Mouse (Mus musculus) lung, adult 2 months (tissue): ENCODE measurements around the gene 4930402F06Rik.

Experiments
- CTCF ChIP-seq: fragments of 200-500 bp; IDR thresholded peaks from 2 replicates; pipeline ENCODE4 v1.5.1; 2011; ENCODE audit warnings: mild to moderate bottlenecking, low read length, control low read depth; ENCODE audit not compliant: insufficient read depth
- POLR2A ChIP-seq: fragments of 200-500 bp; IDR thresholded peaks from 2 replicates; pipeline ENCODE4 v1.6.1; 2011; ENCODE audit warnings: low read depth, mild to moderate bottlenecking, control low read depth, low read length, borderline replicate concordance; ENCODE audit errors: extremely low read depth

GRCm38 (mm10) chr2:35433428-35433827, 36.5 kb upstream of the 4930402F06Rik start:
- no peak for TF ChIP-seq CTCF
- TF ChIP-seq POLR2A, result 0 out of 2 replicates have a peak, but pooled peaks have one; percentile 27
